Mouse (Mus musculus) layer of hippocampus, adult 11-12 months (tissue): ENCODE data around the gene Cep95.

ENCODE experiments used
- DNase-seq: peaks from one replicate; pipeline ENCODE4 v3.0.0; 2022; ENCODE audit warnings: low spot score

Gene Cep95

DNA sequence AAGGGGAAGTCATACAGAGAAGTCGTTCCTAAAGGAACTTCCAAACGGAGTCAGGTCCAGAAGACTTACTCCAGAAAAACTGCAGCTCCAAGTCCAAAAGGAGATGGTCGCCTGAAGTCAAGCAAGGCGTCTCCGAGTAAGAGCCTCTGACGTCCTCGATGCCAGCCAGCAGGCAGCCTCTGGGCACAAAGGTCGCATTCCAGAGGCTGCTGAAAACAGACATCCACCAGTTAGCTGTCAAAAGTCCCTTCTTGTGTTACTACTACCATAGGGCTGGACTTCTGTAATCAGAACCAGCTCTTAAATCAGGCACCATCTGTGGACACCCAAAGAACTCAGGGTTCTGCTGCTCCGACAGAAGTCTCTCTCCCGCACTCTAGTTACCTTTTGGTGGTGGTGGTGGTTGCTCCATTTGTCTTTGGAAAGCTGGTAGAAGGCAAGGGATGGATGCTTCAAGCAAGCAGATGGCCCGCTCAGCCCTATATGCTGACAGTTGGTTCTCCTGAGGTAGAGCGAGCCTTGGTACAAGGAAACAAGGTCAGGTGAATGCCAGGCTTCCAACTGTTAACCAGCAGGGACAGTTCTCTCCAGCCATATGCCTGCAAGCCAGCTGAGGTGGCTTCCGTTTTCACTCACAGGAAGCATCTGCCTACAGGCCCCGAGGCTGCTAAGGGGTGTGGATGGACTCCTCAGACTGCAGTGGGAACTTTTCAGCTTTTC, 25.7 kb downstream of the Cep95 start:
- no peak for DNase-seq

- DNase-seq, result no peak
Measured at GRCm38 (mm10) chr11:106815331-106815730, 26.3 kb downstream of the Cep95 start.

DNA sequence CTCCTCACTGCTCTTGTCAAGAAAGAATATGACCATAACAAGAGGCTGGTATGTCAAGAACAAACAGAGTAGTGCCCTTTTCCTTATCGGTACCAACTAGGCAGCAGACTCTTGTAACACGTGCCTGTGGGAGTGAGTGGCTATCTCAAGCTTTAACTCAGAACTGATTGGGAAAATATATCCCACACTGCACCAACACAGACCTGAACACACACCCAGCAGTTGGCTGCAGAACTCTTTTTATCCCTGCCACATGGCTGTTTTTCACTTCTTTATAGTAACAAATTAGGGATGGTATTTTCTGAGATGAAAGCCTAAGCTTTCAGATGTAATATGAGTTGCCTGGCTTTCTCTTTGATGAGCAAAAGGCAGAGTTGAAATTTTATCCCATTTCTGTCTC, 26.7 kb downstream of the Cep95 start:
- no peak for DNase-seq

DNA sequence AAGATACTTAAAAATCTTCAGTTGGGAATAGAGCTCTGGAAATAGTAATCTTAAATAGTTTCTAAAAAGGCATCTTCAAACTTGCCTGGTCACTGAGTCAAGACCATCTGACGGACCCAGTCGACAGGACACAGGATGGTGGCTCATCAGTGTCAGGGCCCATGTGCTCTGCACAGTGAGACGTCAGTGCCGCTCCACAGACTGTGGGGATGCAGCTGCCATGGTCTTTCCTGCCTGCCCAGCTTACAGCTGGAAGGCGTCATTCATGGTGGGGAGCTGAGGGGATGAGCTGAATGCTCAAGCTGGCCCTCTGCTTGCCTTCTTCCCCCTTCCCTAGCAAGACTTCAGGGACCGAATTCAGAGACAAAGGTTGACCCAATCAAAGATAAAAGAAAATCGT, 27.3 kb downstream of the Cep95 start:
- no peak for DNase-seq

GRCm38 (mm10) chr11:106817156-106817555, 28.1 kb downstream of the Cep95 start:
- DNase-seq, result no peak

DNA sequence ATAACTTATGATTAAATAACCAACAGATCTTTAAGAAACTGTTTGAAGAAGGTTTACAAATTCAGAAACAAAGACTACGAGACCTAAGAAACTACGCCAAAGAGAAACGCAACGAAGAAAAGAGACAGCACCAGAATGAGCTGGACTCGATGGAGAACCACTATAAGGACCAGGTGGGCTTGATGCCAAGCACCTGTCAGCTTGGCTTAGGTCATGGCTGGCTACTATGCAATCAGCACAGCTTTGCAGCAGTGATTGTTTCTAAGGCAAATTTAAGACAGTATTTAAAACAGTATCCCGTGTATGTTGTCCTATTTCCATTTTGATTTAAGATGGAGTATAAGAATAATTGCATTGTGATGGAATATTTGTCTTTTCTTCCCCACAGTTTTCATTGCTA, 28.8 kb downstream of the Cep95 start:
- no peak for DNase-seq

DNA sequence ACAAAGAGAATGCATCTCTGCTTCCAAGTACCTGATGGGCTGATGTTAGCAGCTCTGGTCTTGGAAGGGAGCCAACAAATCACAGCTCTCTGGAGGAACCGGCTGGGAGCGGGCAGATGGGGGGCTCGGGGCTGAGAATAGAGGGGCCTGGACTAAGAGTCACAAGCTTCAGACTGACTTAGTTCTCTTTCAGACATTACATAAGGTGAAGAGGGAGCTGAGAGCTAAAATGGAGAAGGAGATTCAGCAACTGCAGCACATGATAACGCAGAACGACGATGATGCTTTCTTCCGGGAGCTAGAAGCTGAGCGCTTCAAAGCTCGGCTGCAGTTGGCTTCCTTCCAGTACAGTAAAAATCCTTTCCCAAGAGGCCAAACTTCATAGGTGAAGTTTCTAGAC, 29.3 kb downstream of the Cep95 start:
- DNase-seq, result no peak

- DNase-seq, result no peak
Measured at GRCm38 (mm10) chr11:106819595-106819994, 30.5 kb downstream of the Cep95 start.

DNA sequence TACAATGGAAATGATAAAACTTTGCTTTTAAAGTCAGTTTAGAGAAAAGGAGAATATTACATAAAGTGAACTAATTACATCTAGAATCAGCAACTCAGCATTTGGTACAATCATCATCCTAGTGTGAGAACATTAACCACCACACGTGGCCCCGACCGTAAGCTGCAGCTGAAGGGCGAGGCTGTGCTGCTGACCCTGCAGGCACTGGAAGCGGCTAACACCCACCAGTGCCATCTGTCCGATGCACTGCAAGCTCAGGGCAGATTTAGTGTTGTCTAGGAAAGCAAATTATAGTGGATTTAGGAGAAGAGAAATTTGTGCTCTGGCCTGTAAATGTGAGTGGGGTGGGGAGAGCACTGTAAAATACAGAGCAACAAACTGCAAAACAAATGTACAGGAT, 31.2 kb downstream of the Cep95 start:
- DNase-seq, result no peak

GRCm38 (mm10) chr11:106820972-106821371, 31.9 kb downstream of the Cep95 start:
- peak; percentile 61 for DNase-seq

GRCm38 (mm10) chr11:106821397-106821796, 32.3 kb downstream of the Cep95 start:
- no peak for DNase-seq

GRCm38 (mm10) chr11:106822491-106822890, 33.4 kb downstream of the Cep95 start:
- no peak for DNase-seq

DNA sequence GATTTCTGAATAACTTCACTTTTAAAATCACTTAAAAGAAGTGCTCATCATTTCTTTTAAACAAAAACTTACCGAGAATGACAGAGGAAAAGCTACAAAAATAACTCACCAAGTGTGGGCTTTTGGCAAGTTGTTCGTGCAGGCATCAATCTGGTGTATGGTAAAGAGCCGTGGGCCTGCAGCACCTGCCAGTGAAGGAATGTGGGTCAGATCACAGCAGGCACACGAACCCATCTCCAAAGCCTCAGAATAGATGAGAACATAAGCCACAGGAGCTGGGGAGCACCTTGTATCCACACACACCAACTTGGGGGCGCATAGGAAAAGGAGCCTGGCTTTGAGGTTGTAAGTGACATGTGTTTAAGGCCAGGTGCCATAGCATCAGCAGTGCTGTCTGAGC, 33.9 kb downstream of the Cep95 start:
- DNase-seq, result peak; percentile 53

DNA sequence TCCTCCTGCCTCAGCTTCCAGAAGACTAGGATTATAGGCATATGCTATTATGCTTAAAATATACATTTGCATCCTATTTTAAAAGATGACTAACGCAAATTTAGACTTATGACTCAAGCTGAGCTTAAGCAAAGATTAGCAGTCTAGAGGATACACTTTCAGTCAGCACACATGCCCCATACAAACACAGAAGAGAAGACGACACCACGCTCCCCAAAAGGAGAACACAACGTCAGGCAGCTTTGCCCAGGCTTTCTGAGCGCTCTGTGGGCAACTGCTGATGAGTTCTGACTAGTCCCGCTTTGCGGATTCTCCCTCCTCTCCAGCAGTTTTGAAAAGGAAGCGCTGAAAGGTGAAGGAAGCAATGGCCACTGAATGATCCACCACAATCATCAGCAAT, 34.7 kb downstream of the Cep95 start:
- DNase-seq, result no peak

- DNase-seq, result no peak
Measured at GRCm38 (mm10) chr11:106824403-106824802, 35.4 kb downstream of the Cep95 start.

DNA sequence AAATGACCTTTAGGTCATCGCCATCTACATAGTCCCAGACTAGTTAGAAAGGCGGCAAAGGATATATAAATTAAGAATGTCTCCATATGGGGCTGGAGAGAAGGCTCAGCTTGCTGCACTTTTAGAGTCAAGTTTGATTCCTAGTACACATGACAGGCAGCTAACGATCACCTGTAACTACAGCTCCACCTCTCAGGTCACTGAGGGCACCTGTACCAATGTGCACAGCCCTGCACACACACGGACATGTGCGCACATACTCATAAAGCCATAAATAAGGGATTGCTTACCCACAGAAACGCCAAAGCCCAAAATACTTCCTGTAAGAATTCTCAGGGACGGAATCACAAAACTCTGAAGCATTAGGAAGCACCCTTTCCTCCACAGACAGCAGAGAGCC, 39.0 kb downstream of the Cep95 start:
- DNase-seq, result no peak

GRCm38 (mm10) chr11:106842002-106842401, 53.0 kb downstream of the Cep95 start:
- DNase-seq, result no peak

DNA sequence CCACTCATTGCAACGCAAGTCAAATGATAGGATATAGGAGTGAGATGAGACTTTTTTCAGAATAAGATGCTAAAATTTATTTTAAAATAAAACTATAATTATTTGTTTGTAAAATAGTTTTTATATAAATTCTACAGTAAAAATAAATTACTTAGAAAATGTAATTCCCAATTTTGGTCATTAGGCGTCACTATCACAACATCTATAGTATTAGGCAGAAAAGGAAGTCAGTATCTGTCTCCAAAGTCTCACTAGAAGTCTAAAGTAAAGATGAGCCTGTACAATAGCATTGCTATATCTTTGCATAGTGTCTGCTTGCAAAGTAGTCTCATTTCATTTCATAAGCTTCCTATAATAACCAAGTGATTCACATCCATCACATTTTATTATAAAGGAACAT, 62.4 kb downstream of the Cep95 start:
- DNase-seq, result no peak
